In the genomic region with DNA sequence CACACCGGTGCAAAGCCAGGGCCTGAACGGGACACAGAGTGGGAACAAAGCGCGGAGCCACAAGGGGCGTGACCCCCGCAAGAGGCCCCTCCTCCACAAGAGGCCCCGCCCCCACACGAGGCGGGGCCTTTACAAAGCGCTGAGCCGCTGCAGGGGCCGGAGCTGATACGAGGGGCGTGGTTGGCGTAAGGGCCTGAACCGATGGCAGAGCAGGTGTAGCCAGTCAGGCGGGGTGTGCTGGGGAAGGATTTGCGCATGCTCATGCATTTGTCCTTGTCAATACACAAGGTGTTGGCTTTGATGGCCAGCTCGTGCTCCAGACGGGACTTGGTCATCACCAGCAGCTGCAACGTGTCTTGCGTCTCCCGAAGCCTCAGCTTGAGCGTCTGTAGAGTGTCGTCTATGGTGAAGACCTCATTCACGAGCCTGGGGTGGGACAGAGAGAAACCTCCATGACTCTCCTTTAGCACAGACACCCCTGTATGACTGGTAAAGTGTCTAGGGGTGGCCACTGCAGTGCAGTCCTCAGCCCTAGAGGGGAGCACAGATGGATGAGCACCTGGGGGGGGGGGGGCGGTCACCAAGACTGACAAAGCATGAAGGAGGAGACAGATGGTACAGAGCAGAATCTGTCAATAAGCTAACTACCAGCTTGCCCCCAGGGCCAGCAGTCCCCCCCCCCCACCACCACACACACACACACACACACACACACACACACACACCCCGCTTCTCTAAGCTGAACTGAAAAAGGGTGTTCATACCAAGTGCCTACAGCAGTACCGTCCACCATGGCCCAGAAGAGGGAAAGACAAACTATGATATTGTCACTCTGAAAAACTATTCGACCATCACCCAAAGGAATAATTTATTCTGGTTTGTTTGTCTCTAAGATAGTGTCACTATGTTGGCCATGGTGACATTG, we compare ENCODE assay signal across 9 mouse cellular contexts. TPM values are rescaled to one million over a fixed set of nuclear protein-coding genes. Genes with fewer than 3 reads are reported as not detected.
DNase-seq lines count a peak whose midpoint lies in the region; ATAC-seq and TF ChIP-seq lines count a peak whose summit lies in the region.
"Had no signal": no experiment of that assay in that cellular context is flagged by ENCODE, and none has a peak within 500 bp of the region (broad histone marks: within the 10 kb centered on the region; RNA-seq: fewer than 3 reads in every experiment).

No protein-coding gene starts in this region.

- H3K27me3 ChIP-seq in hindbrain, embryonic 15.5 days = no peaks in the 10 kb centered on the region
- no peaks in the 10 kb centered on the region for H3K27me3 ChIP-seq in liver, embryonic 11.5 days (replicated peaks; ENCODE audit: control insufficient read depth, insufficient read depth, low read length)
- no peaks in the 10 kb centered on the region; the same call in 1 of the 2 replicates for H3K27me3 ChIP-seq in midbrain, postnatal 0 days (ENCODE audit: insufficient read depth, low read length)

- H3K9me3 ChIP-seq in hindbrain, embryonic 15.5 days = no peaks in the 10 kb centered on the region
- no peaks in the 10 kb centered on the region for H3K9me3 ChIP-seq in liver, embryonic 11.5 days (ENCODE audit: control insufficient read depth, low read length)
- H3K9me3 ChIP-seq in midbrain, postnatal 0 days (ENCODE audit: low read length) = no peaks in the 10 kb centered on the region

- peak; percentile 52 for DNase-seq in adrenal gland, postnatal 14 days
- no peak for DNase-seq in adrenal gland, adult 8-10 months
- DNase-seq in embryo, embryonic 10.5 days (ENCODE audit: low spot score) = peak; percentile 91
- DNase-seq in liver, embryonic 11.5 days (ENCODE audit: low spot score) = peak; percentile 78
- peak; percentile 80 for DNase-seq in midbrain, postnatal 0 days (ENCODE audit: low spot score)
- DNase-seq in thymus, postnatal 25 days = peak; percentile 11
- DNase-seq in cerebellum, adult 11 months = no peak

- no peaks in the 10 kb centered on the region for H3K36me3 ChIP-seq in hindbrain, embryonic 15.5 days
- H3K36me3 ChIP-seq in liver, embryonic 11.5 days (ENCODE audit: control insufficient read depth, insufficient read depth, low read length) = no peaks in the 10 kb centered on the region
- H3K36me3 ChIP-seq in midbrain, postnatal 0 days (ENCODE audit: insufficient read depth, low read length) = no peaks in the 10 kb centered on the region

- WGBS in hindbrain, embryonic 15.5 days = 17% methylated on average over 30 of the region's 30 CpGs
- whole genome bisulfite sequencing in liver, embryonic 11.5 days = 15% methylated on average over 30 of the region's 30 CpGs
- WGBS in midbrain, postnatal 0 days = 16% methylated on average over 30 of the region's 30 CpGs

- peak overlapping the region; percentile 54 for H3K4me2 ChIP-seq in hindbrain, embryonic 15.5 days
- peak overlapping the region; percentile 55 for H3K4me2 ChIP-seq in liver, embryonic 11.5 days
- peak overlapping the region; percentile 45 for H3K4me2 ChIP-seq in midbrain, postnatal 0 days (ENCODE audit: low read depth, low read length, poor library complexity, severe bottlenecking)

- peak overlapping the region; percentile 31 for H3K4me3 ChIP-seq in hindbrain, embryonic 15.5 days
- peak overlapping the region; percentile 25 for H3K4me3 ChIP-seq in liver, embryonic 11.5 days (ENCODE audit: low read depth, low read length)
- H3K4me3 ChIP-seq in midbrain, postnatal 0 days (ENCODE audit: low read depth, low read length) = peak overlapping the region; percentile 23
- H3K4me3 ChIP-seq: heart, adult 2 months had no signal

- peak; percentile 91 for ATAC-seq in hindbrain, embryonic 15.5 days (ENCODE audit: low FRiP score, low read depth)
- ATAC-seq in liver, embryonic 11.5 days (replicated peaks; ENCODE audit: low FRiP score) = peak; percentile 96
- ATAC-seq in midbrain, postnatal 0 days (ENCODE audit: low FRiP score) = peak; percentile 79

- peak overlapping the region; percentile 21; the same call in 1 of the 2 replicates for H3K27ac ChIP-seq in hindbrain, embryonic 15.5 days (replicated peaks)
- no peak overlapping the region for H3K27ac ChIP-seq in liver, embryonic 11.5 days (ENCODE audit: low read depth, low read length)
- H3K27ac ChIP-seq in midbrain, postnatal 0 days (ENCODE audit: low read depth, low read length) = peak overlapping the region; percentile 43; the same call in 1 of the 2 replicates
- H3K27ac ChIP-seq: heart, adult 2 months had no signal

- no peak for TF ChIP-seq CTCF in midbrain, postnatal 0 days (IDR thresholded peaks at IDR 0.05)

- 0 out of 2 replicates have a peak overlapping the region, but pooled peaks have one; percentile 6 for H3K9ac ChIP-seq in hindbrain, embryonic 15.5 days
- H3K9ac ChIP-seq in liver, embryonic 11.5 days (ENCODE audit: low read depth, low read length) = no peak overlapping the region
- H3K9ac ChIP-seq in midbrain, postnatal 0 days (replicated peaks; ENCODE audit: low read length, poor library complexity, severe bottlenecking) = peak overlapping the region; percentile 20

- peaks cover 10% of the 10 kb centered on the region; the same call in 1 of the 2 replicates for H3K4me1 ChIP-seq in hindbrain, embryonic 15.5 days (replicated peaks)
- H3K4me1 ChIP-seq in liver, embryonic 11.5 days (replicated peaks; ENCODE audit: control insufficient read depth, insufficient read depth, low read length) = peaks cover 4% of the 10 kb centered on the region; the same call in 1 of the 2 replicates
- H3K4me1 ChIP-seq in midbrain, postnatal 0 days (ENCODE audit: insufficient read depth, low read length) = no peaks in the 10 kb centered on the region

RNA-seq across cellular contexts. Expression of gene Tekt5, which starts 37.0 kb away (rescaled TPM):
- total RNA-seq in adrenal gland, postnatal 14 days (2021) = not detected in 2 replicates
- not detected for total RNA-seq in adrenal gland, adult 8-10 months (2022)
- polyA plus RNA-seq in hindbrain, embryonic 15.5 days (2015; fragmentation: Nextera tagmentation; extraction: Ambion mirVana) = 17.9 and 18.2 TPM in 2 replicates
- 0.16 TPM in 1 of 2 replicates, not detected in the other for polyA plus RNA-seq in liver, embryonic 11.5 days (2014; fragmentation: Nextera tagmentation; extraction: Ambion mirVana)
- 9.4 and 11.2 TPM in 2 replicates for total RNA-seq in midbrain, postnatal 0 days (2014; rRNA removed)
- 29.3 and 33.7 TPM in 2 replicates for polyA plus RNA-seq in midbrain, postnatal 0 days (2015; fragmentation: Nextera tagmentation; extraction: Ambion mirVana)
- total RNA-seq: heart, adult 2 months had no signal

RNA-seq across cellular contexts. Expression of gene Emp2, which starts 44.5 kb away (rescaled TPM):
- total RNA-seq in adrenal gland, postnatal 14 days (2021) = 8.3 and 8.5 TPM in 2 replicates
- 1 to 10 TPM; 4.9 to 7.5 (median 6.0) TPM for total RNA-seq in adrenal gland, adult 8-10 months (2022)
- 18.3 and 18.8 TPM in 2 replicates for polyA plus RNA-seq in hindbrain, embryonic 15.5 days (2015; fragmentation: Nextera tagmentation; extraction: Ambion mirVana)
- 8.5 and 9.0 TPM in 2 replicates for polyA plus RNA-seq in liver, embryonic 11.5 days (2014; fragmentation: Nextera tagmentation; extraction: Ambion mirVana)
- 18.0 and 18.9 TPM in 2 replicates for total RNA-seq in midbrain, postnatal 0 days (2014; rRNA removed)
- 21.3 and 21.9 TPM in 2 replicates for polyA plus RNA-seq in midbrain, postnatal 0 days (2015; fragmentation: Nextera tagmentation; extraction: Ambion mirVana)

RNA-seq across cellular contexts. Expression of gene Nubp1, which starts 53.5 kb away (rescaled TPM):
- total RNA-seq in adrenal gland, postnatal 14 days (2021) = 23.1 and 25.6 TPM in 2 replicates
- total RNA-seq in adrenal gland, adult 8-10 months (2022) = 10 to 100 TPM; 25.7 to 32.1 (median 28.4) TPM
- 45.5 and 48.2 TPM in 2 replicates for polyA plus RNA-seq in hindbrain, embryonic 15.5 days (2015; fragmentation: Nextera tagmentation; extraction: Ambion mirVana)
- polyA plus RNA-seq in liver, embryonic 11.5 days (2014; fragmentation: Nextera tagmentation; extraction: Ambion mirVana) = 69.9 and 78.0 TPM in 2 replicates
- total RNA-seq in midbrain, postnatal 0 days (2014; rRNA removed) = 33.0 and 37.8 TPM in 2 replicates
- polyA plus RNA-seq in midbrain, postnatal 0 days (2015; fragmentation: Nextera tagmentation; extraction: Ambion mirVana) = 36.1 and 40.3 TPM in 2 replicates

Comparison
In these comparisons a context has a peak if more than half of its experiments do, and no peak if none do; other contexts are left out.
1. DNase-seq: peak in adrenal gland, postnatal 14 days (single experiment), embryo, embryonic 10.5 days (single experiment), liver, embryonic 11.5 days (single experiment), midbrain, postnatal 0 days (single experiment) and thymus, postnatal 25 days (single experiment); none in adrenal gland, adult 8-10 months (single experiment) and cerebellum, adult 11 months (single experiment).
2. Peak in every context shown above with its lines, with median percentiles within 50 percentile points of each other: ATAC-seq, H3K4me2 ChIP-seq and H3K4me3 ChIP-seq.